ENCODE assay signal across 30 mouse cellular contexts in genomic region chr19:24012479-24012878, GRCm38 (mm10). TPM values are rescaled to one million over a fixed set of nuclear protein-coding genes. Genes with fewer than 3 reads are reported as not detected.
"Had no signal": no experiment of that assay in that cellular context is flagged by ENCODE, and none has a peak within 500 bp of the region (broad histone marks: within the 10 kb centered on the region; RNA-seq: fewer than 3 reads in every experiment).

No protein-coding gene starts in this region.

- DNase-seq: cerebellum, adult 2 months; cerebellum, adult 8-10 months; cerebellum, adult 9-10 months; cerebellum, adult 9-11 months; cerebellum, postnatal 10 days; cerebellum, postnatal 14 days; cerebellum, postnatal 25 days; cerebellum, postnatal 36 days; embryo, embryonic 11 days; forebrain, postnatal 0 days; gastrocnemius, adult 2 months; gastrocnemius, postnatal 10 days; gastrocnemius, postnatal 14 days; gastrocnemius, postnatal 25 days; gastrocnemius, postnatal 36 days; heart, adult 18-20 months; heart, adult 2 months had no signal

- ATAC-seq: forebrain, embryonic 13.5 days; forebrain, embryonic 14.5 days; forebrain, embryonic 15.5 days; forebrain, embryonic 16.5 days; forebrain, postnatal 0 days had no signal

- H3K27ac ChIP-seq: embryonic facial prominence, embryonic 10.5 days; embryonic facial prominence, embryonic 12.5 days; embryonic facial prominence, embryonic 13.5 days; embryonic facial prominence, embryonic 15.5 days; forebrain, embryonic 10.5 days; forebrain, embryonic 12.5 days; forebrain, embryonic 13.5 days; forebrain, embryonic 15.5 days; gastrocnemius, adult 2 months; heart, adult 2 months had no signal

- H3K9ac ChIP-seq: embryonic facial prominence, embryonic 12.5 days; embryonic facial prominence, embryonic 13.5 days; embryonic facial prominence, embryonic 15.5 days; forebrain, embryonic 12.5 days; forebrain, embryonic 13.5 days; forebrain, embryonic 15.5 days; forebrain, postnatal 0 days had no signal

- H3K4me3 ChIP-seq: embryonic facial prominence, embryonic 10.5 days; embryonic facial prominence, embryonic 12.5 days; embryonic facial prominence, embryonic 13.5 days; embryonic facial prominence, embryonic 15.5 days; erythroblast, embryonic 14.5 days; forebrain, embryonic 10.5 days; forebrain, embryonic 12.5 days; forebrain, embryonic 13.5 days; forebrain, embryonic 15.5 days; gastrocnemius, adult 2 months; heart, adult 2 months had no signal

- H3K27me3 ChIP-seq: embryonic facial prominence, embryonic 12.5 days; embryonic facial prominence, embryonic 13.5 days; embryonic facial prominence, embryonic 15.5 days; forebrain, embryonic 12.5 days; forebrain, embryonic 13.5 days; forebrain, embryonic 15.5 days had no signal

- H3K9me3 ChIP-seq: embryonic facial prominence, embryonic 12.5 days; embryonic facial prominence, embryonic 13.5 days; embryonic facial prominence, embryonic 15.5 days; forebrain, embryonic 15.5 days had no signal

- H3K4me2 ChIP-seq: embryonic facial prominence, embryonic 12.5 days; embryonic facial prominence, embryonic 13.5 days; embryonic facial prominence, embryonic 15.5 days; forebrain, embryonic 12.5 days; forebrain, embryonic 13.5 days; forebrain, embryonic 15.5 days had no signal

- H3K36me3 ChIP-seq: embryonic facial prominence, embryonic 10.5 days; embryonic facial prominence, embryonic 12.5 days; embryonic facial prominence, embryonic 13.5 days; embryonic facial prominence, embryonic 15.5 days; forebrain, embryonic 10.5 days; forebrain, embryonic 12.5 days; forebrain, embryonic 15.5 days had no signal

RNA-seq across cellular contexts. Expression of gene Fam189a2, which starts 18.3 kb away (rescaled TPM):
- total RNA-seq: common myeloid progenitor, adult 5-6 weeks; granulocyte monocyte progenitor cell, adult 5-6 weeks had no signal
- polyA plus RNA-seq: erythroblast, embryonic 14.5 days had no signal
